Mouse (Mus musculus) cerebellum, adult 11 months (tissue): ENCODE data around the gene Mapre1.
A peak's percentile ranks its signal among the peaks of the same experiment; 100 is the strongest.

Source experiments
- DNase-seq: peaks from one replicate; pipeline ENCODE4 v3.0.0; 2022

Gene Mapre1

GRCm38 (mm10) chr2:153778638-153779362 lies 37.7 kb downstream of the Mapre1 start:
- DNase-seq = no peak

DNA sequence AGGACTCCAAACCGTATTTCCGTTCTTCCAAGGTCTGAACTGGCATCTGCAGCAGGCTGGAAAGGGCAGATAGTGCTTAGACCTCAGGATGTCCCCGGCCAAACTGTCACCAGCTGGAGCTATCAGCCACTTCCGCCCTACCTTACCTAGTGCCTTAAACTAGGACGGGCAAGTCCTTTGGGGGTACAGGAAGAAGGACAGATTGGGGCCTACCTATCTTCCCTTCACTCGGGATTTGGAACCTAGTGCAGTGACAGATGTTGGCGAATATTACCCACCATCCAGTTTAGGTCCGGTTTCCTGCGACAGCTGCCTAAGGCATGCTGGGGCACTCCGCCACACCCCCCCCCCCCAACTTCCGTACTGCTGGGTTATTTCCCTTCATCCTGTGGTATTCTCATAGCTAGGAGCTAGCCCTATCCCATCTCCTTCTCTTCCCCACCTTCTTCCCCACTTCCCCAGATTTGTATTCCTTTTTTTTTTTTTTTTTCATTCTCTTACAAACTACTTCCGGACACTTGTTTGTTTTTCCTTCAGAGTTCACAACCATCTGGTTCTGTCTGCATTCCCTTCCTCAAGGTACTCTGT lies 38.4 kb downstream of the Mapre1 start, which contains the start of gene Efcab8:
TSS of gene Efcab8 (plus strand) at position 538 of the 588 bp plus-strand sequence.
- DNase-seq = no peak

DNA sequence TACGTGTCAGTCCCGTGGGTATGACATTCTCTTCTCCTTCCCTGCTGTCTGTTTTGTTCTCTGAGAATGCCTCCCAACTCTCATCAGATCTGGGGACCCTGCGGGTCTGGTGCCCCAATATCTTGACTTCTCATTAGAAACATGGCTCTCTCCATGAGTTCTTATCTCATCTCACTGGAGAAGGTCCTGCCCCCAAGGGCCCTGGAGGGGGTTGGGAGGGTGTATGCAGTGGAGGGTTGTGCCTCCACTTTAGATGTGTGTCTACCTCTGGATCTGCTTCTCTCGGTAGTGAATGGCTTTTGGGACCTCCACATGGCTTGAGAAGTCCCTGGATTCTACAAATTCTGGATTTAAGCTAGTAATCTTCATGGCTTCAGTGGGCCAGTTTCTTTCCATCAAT lies 40.1 kb downstream of the Mapre1 start:
- DNase-seq = no peak

- no peak for DNase-seq
Measured at GRCm38 (mm10) chr2:153784668-153785067, 43.6 kb downstream of the Mapre1 start.

DNA sequence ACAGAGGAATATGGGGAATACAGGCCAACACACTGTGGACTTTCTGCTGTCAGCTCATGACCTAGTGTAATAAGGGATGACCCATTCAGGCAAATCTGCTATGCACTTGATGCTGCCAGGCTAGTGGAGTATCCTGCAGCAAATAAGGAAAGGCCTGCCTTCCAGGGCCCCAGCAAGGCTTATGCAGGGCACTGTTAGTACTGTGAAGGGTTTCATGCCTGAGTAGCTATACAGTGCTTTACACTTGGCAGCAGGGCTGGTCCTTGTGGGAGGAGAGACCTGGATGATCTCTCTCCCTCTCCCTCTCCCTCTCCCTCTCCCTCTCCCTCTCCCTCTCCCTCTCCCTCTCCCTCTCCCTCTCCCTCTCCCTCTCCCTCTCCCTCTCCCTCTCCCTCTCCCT lies 52.3 kb downstream of the Mapre1 start:
- DNase-seq = no peak

DNA sequence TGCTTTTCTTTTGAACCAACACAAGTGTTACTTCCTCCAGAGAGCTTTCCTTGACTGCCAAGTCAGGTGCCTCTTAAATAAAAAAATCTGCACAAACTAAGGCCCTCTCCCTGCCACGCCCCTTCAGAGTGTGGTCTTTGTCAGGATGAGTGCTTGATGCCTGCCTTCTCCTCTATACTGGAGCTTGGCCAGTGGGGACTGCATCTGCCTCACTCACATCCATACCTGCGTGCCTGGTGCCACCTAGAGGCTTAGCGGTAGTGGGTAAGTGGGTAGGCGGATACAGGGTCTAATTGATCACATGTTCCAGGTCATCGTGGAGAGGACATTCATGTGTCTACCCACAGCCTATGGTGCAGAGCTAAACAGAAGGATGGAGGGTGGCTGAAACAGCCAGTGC lies 54.0 kb downstream of the Mapre1 start:
- no peak for DNase-seq

GRCm38 (mm10) chr2:153807464-153807863 lies 66.4 kb downstream of the Mapre1 start:
- DNase-seq = peak; percentile 72

DNA sequence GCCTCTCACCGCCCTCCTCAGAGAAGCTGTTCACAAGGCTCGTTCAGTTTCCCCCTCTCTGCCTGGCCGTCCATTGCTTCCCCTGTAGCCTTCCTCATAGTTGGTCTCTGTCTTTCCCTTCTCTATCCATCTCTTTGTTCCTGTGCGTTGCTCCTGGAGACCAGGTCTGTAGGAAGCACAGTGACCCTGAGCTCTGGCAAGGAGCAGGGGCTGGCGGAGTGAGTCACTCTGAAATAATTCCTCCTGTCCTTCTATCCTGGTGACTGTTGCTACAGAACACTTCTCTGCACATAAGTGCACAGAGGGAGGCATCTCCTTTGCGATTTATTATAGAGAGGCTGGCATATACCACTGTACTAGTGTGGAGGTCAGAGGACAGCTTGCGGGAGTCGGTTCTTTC lies 67.1 kb downstream of the Mapre1 start:
- DNase-seq = no peak

DNA sequence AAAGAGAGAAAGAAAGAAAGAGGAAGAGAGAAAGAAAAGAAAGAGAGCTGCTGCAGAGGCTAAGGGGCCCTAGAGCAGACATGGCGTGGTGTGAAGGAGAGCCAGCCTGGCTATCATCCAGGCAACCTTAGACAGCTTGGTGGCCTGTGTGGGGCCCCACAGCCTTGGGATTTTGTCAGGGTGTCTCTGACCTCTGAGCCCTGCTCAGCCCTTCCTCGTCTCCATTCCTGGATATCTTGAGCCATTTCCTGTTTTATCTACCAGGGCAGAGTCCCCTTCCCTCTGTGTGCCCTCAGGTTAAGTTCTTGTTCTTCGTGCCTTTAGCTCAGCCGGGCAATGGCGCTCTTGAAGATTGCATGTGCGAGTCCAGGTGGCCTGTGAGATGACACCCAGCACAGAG lies 67.8 kb downstream of the Mapre1 start:
- DNase-seq = no peak

DNA sequence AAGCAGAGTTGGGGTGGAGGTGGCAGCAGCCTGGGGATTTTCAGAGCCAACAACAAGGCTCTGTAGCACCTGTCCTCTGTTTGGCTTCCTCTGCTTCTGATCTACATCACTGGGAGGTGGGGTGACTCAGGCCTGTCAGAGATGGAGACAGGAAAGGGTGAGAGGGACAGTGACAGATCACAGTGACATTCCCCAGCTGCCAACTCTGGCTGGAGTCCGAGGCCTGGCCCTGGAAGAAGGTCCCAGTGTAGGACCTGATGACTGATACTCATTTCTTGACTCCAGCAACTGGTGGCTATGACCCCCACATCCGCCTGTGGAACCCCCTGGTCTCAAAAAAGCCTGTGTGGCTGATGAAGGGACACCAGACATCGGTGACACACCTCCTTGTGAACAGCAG lies 68.8 kb downstream of the Mapre1 start:
- DNase-seq = no peak

DNA sequence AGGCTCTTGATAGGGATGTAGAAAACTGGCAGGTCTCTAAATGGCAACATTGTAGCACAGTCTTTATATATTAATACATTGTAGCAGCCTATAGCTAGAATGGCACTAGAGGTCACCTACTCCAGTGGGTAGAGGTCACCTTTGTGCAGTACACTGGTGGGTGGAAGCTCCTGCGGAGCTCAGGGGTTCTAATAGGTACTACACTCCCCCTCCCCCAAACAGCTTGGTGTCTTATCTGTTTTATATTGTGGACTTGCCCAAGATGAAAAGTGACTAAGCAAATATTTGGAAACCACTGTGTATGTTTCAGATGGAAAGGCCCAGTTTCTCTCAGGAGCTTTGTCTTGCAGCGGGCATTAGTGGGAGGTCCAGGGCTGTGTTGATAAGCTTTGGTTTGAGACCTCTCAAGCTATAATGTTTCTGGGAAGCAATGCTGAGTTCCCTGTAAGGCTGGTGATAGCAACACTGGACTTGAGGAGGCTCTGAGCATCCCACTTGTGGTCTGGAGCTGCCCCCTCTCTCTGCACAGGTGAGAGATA lies 81.0 kb downstream of the Mapre1 start:
- DNase-seq = no peak
